Comparison of ENCODE assay signal across 7 mouse cellular contexts in the genomic region with DNA sequence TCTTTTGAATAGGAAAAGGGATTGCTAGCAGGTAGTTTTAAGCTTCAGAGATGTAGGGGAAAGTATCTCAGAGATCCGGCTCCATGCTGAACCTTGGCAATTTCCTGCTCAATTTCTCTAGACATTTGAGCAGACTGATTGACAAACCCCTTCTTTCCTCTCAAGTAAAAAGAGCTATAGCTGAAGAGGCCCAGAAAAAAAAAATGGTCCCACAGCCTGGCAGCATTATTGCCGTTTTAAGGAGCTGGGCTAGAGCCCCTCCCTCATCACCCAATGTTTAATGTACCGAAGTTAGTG. TPM values are rescaled to one million over a fixed set of nuclear protein-coding genes. Genes with fewer than 3 reads are reported as not detected.
DNase-seq lines count a peak whose midpoint lies in the region; ATAC-seq and TF ChIP-seq lines count a peak whose summit lies in the region.

No protein-coding gene starts in this region.

- DNase-seq in liver, adult 2 months (ENCODE audit: extremely low read depth, low read depth, low spot score), result no peak
- no peak for DNase-seq in liver
- DNase-seq in forebrain, embryonic 10.5 days (ENCODE audit: extremely low spot score, low spot score), result no peak
- no peak for DNase-seq in limb, embryonic 11.5 days (ENCODE audit: low spot score)
- no peak for DNase-seq in left cerebral cortex, adult 18-20 months (ENCODE audit: low spot score in 2 of 2)
- no peak for DNase-seq in adrenal gland, adult 18-20 months (ENCODE audit: low spot score in 2 of 2)

- H3K36me3 ChIP-seq in liver, adult 2 months (ENCODE audit: control insufficient read depth, insufficient read depth, low read length), result no peaks in the 10 kb centered on the region
- H3K36me3 ChIP-seq in forebrain, embryonic 10.5 days (replicated peaks), result peaks cover 3% of the 10 kb centered on the region; the same call in 1 of the 2 replicates
- H3K36me3 ChIP-seq in limb, embryonic 11.5 days (ENCODE audit: control insufficient read depth, insufficient read depth, low read length), result no peaks in the 10 kb centered on the region
- H3K36me3 ChIP-seq in neural tube, embryonic 15.5 days, result no peaks in the 10 kb centered on the region

- H3K9ac ChIP-seq in liver, adult 2 months (ENCODE audit: low read depth, low read length), result no peak overlapping the region
- H3K9ac ChIP-seq in limb, embryonic 11.5 days (ENCODE audit: low read length), result no peak overlapping the region
- peak overlapping the region; percentile 23; the same call in 1 of the 2 replicates for H3K9ac ChIP-seq in neural tube, embryonic 15.5 days (replicated peaks)

- H3K27me3 ChIP-seq in liver, adult 2 months (ENCODE audit: control insufficient read depth, insufficient read depth, low read length), result no peaks in the 10 kb centered on the region
- H3K27me3 ChIP-seq in forebrain, embryonic 10.5 days (ENCODE audit: poor library complexity, severe bottlenecking), result no peaks in the 10 kb centered on the region
- no peaks in the 10 kb centered on the region for H3K27me3 ChIP-seq in limb, embryonic 11.5 days (ENCODE audit: control insufficient read depth, insufficient read depth, low read length)
- H3K27me3 ChIP-seq in neural tube, embryonic 15.5 days (replicated peaks), result no peaks in the 10 kb centered on the region

- 3% methylated on average over 3 of the region's 3 CpGs for WGBS in liver, adult 2 months
- WGBS in forebrain, embryonic 10.5 days, result 6% methylated on average over 3 of the region's 3 CpGs
- WGBS in limb, embryonic 11.5 days, result 5% methylated on average over 3 of the region's 3 CpGs
- 2% methylated on average over 3 of the region's 3 CpGs for WGBS in neural tube, embryonic 15.5 days

- no peak for ATAC-seq in limb, embryonic 11.5 days (ENCODE audit: insufficient number of reproducible peaks, low FRiP score, low TSS enrichment, low read depth)
- no peak for ATAC-seq in neural tube, embryonic 15.5 days (ENCODE audit: low FRiP score)

- peak overlapping the region; percentile 33 for H3K27ac ChIP-seq in liver, adult 2 months (replicated peaks; ENCODE audit: insufficient read depth, low read depth, low read length)
- peak overlapping the region; percentile 99 for H3K27ac ChIP-seq in forebrain, embryonic 10.5 days
- H3K27ac ChIP-seq in limb, embryonic 11.5 days (replicated peaks; ENCODE audit: low read depth, low read length), result peak overlapping the region; percentile 52; the same call in 1 of the 2 replicates
- H3K27ac ChIP-seq in neural tube, embryonic 15.5 days (replicated peaks), result peak overlapping the region; percentile 81

- H3K79me2 ChIP-seq in liver, adult 2 months (ENCODE audit: control insufficient read depth, insufficient read depth, low read length), result peaks cover 13% of the 10 kb centered on the region; the same call in 1 of the 2 replicates

- no peak overlapping the region for H3K4me3 ChIP-seq in liver, adult 2 months (ENCODE audit: insufficient read depth, low read depth, low read length)
- peak overlapping the region; percentile 96 for H3K4me3 ChIP-seq in forebrain, embryonic 10.5 days
- no peak overlapping the region for H3K4me3 ChIP-seq in limb, embryonic 11.5 days (ENCODE audit: low read depth, low read length)
- H3K4me3 ChIP-seq in neural tube, embryonic 15.5 days (replicated peaks), result peak overlapping the region; percentile 80

- no peak for TF ChIP-seq POLR2A in liver, adult 2 months (IDR thresholded peaks at IDR 0.05; ENCODE audit: extremely low read depth, insufficient read depth, low read length)

- peaks cover 2% of the 10 kb centered on the region; the same call in 1 of the 2 replicates for H3K4me1 ChIP-seq in liver, adult 2 months (ENCODE audit: control insufficient read depth, insufficient read depth, low read length)
- H3K4me1 ChIP-seq in forebrain, embryonic 10.5 days, result peaks cover 38% of the 10 kb centered on the region
- H3K4me1 ChIP-seq in limb, embryonic 11.5 days (ENCODE audit: control insufficient read depth, insufficient read depth, low read length), result peaks cover 13% of the 10 kb centered on the region
- peaks cover 18% of the 10 kb centered on the region for H3K4me1 ChIP-seq in neural tube, embryonic 15.5 days

- H3K9me3 ChIP-seq in forebrain, embryonic 10.5 days, result no peaks in the 10 kb centered on the region
- H3K9me3 ChIP-seq in limb, embryonic 11.5 days (ENCODE audit: control insufficient read depth, low read length), result no peaks in the 10 kb centered on the region
- H3K9me3 ChIP-seq in neural tube, embryonic 15.5 days (replicated peaks), result no peaks in the 10 kb centered on the region

- H3K4me2 ChIP-seq in limb, embryonic 11.5 days (ENCODE audit: low read depth, severe bottlenecking), result peak overlapping the region; percentile 41
- peak overlapping the region; percentile 96 for H3K4me2 ChIP-seq in neural tube, embryonic 15.5 days

- no peak for TF ChIP-seq CTCF in liver, adult 2 months (IDR thresholded peaks at IDR 0.05; ENCODE audit: low read depth, low read length)

RNA-seq across cellular contexts. Expression of gene Trim8, which starts 2.0 kb away (rescaled TPM):
- total RNA-seq in liver, adult 2 months (2014; rRNA removed), result 7.3 and 9.9 TPM in 2 replicates
- 17.7 and 20.0 TPM in 2 replicates for polyA plus RNA-seq in liver, adult 2 months (2012; rRNA removed)
- 16.6 and 19.3 TPM in 2 replicates for polyA plus RNA-seq in forebrain, embryonic 10.5 days (2016; fragmentation: Nextera tagmentation; extraction: Ambion mirVana)
- 16.7 and 18.0 TPM in 2 replicates for polyA plus RNA-seq in limb, embryonic 11.5 days (2014; fragmentation: Nextera tagmentation; extraction: Ambion mirVana)
- 23.5 and 25.5 TPM in 2 replicates for polyA plus RNA-seq in neural tube, embryonic 15.5 days (2015; fragmentation: Nextera tagmentation; extraction: Ambion mirVana)
- 100 to 1,000 TPM; 119 to 120 TPM for total RNA-seq in left cerebral cortex, adult 18-20 months (2021)
- 10 to 100 TPM; 46.5 to 56.8 TPM for total RNA-seq in adrenal gland, adult 18-20 months (2021)

Comparison
In these comparisons a context has a peak if more than half of its experiments do, and no peak if none do; other contexts are left out.
1. H3K27ac ChIP-seq: peak in every context shown above with its lines; median percentile 99 in forebrain, embryonic 10.5 days; 81 in neural tube, embryonic 15.5 days; 52 in limb, embryonic 11.5 days; 33 in liver, adult 2 months.
2. H3K4me3 ChIP-seq: peak in forebrain, embryonic 10.5 days (single experiment) and neural tube, embryonic 15.5 days (single experiment); none in liver, adult 2 months (single experiment) and limb, embryonic 11.5 days (single experiment).